Mouse (Mus musculus): ENCODE results near the gene Socs2. TPM values are rescaled to one million over a fixed set of nuclear protein-coding genes. Genes with fewer than 3 reads are reported as not detected.

Socs2 gene
- total and polyA plus RNA-seq, 2 experiments from 2014 or later: 72.1 to 107 TPM

GRCm38 (mm10) chr10:95385801-95386203 lies 31.2 kb downstream of the Socs2 start:
- Histone ChIP-seq H3K27me3 (ENCODE audit: insufficient read depth, low read length) (no peaks in the 10 kb centered on the region), H3K4me1 (ENCODE audit: insufficient read depth, low read length) (no peaks in the 10 kb centered on the region), H3K9ac (replicated peaks; ENCODE audit: low read length, poor library complexity, severe bottlenecking) (no peak overlapping the region), H3K27ac (ENCODE audit: low read depth, low read length) (no peak overlapping the region), H3K4me3 (ENCODE audit: low read depth, low read length) (no peak overlapping the region), H3K4me2 (ENCODE audit: low read depth, low read length, poor library complexity, severe bottlenecking) (no peak overlapping the region), H3K9me3 (ENCODE audit: low read length) (no peaks in the 10 kb centered on the region), H3K36me3 (ENCODE audit: insufficient read depth, low read length) (no peaks in the 10 kb centered on the region)
- 89% methylated on average over 4 of the region's 4 CpGs for WGBS
- TF ChIP-seq CTCF (IDR thresholded peaks at IDR 0.05): no peak
- DNase-seq (ENCODE audit: low spot score) (no peak), ATAC-seq (ENCODE audit: low FRiP score) (no peak)

- H3K36me3 ChIP-seq (ENCODE audit: insufficient read depth, low read length): no peaks in the 10 kb centered on the region
- no peak overlapping the region for H3K4me2 ChIP-seq (ENCODE audit: low read depth, low read length, poor library complexity, severe bottlenecking)
- no peak for DNase-seq (ENCODE audit: low spot score)
- ATAC-seq (ENCODE audit: low FRiP score): no peak
- H3K9ac ChIP-seq (replicated peaks; ENCODE audit: low read length, poor library complexity, severe bottlenecking): no peak overlapping the region
- H3K27me3 ChIP-seq (ENCODE audit: insufficient read depth, low read length): no peaks in the 10 kb centered on the region
- no peak overlapping the region for H3K4me3 ChIP-seq (ENCODE audit: low read depth, low read length)
- no peaks in the 10 kb centered on the region for H3K9me3 ChIP-seq (ENCODE audit: low read length)
- no peaks in the 10 kb centered on the region for H3K4me1 ChIP-seq (ENCODE audit: insufficient read depth, low read length)
- TF ChIP-seq CTCF (IDR thresholded peaks at IDR 0.05): no peak
- WGBS: 89% methylated on average over 1 of the region's 1 CpGs
- no peak overlapping the region for H3K27ac ChIP-seq (ENCODE audit: low read depth, low read length)
These were observed 31.9 kb downstream of the Socs2 start for GRCm38 (mm10) chr10:95385081-95385480.

GRCm38 (mm10) chr10:95384446-95384845 lies 32.5 kb downstream of the Socs2 start:
- H3K9ac ChIP-seq (replicated peaks; ENCODE audit: low read length, poor library complexity, severe bottlenecking): no peak overlapping the region
- H3K27ac ChIP-seq (ENCODE audit: low read depth, low read length): no peak overlapping the region
- H3K4me2 ChIP-seq (ENCODE audit: low read depth, low read length, poor library complexity, severe bottlenecking): no peak overlapping the region
- TF ChIP-seq CTCF (IDR thresholded peaks at IDR 0.05): no peak
- DNase-seq (ENCODE audit: low spot score) (no peak), ATAC-seq (ENCODE audit: low FRiP score) (no peak)
- H3K27me3 ChIP-seq (ENCODE audit: insufficient read depth, low read length): no peaks in the 10 kb centered on the region
- WGBS: 85% methylated on average over 8 of the region's 8 CpGs
- H3K9me3 ChIP-seq (ENCODE audit: low read length): no peaks in the 10 kb centered on the region
- H3K36me3 ChIP-seq (ENCODE audit: insufficient read depth, low read length): no peaks in the 10 kb centered on the region
- no peak overlapping the region for H3K4me3 ChIP-seq (ENCODE audit: low read depth, low read length)
- no peaks in the 10 kb centered on the region for H3K4me1 ChIP-seq (ENCODE audit: insufficient read depth, low read length)

- Histone ChIP-seq H3K27me3 (ENCODE audit: insufficient read depth, low read length) (no peaks in the 10 kb centered on the region), H3K4me2 (ENCODE audit: low read depth, low read length, poor library complexity, severe bottlenecking) (no peak overlapping the region), H3K4me1 (ENCODE audit: insufficient read depth, low read length) (no peaks in the 10 kb centered on the region), H3K36me3 (ENCODE audit: insufficient read depth, low read length) (no peaks in the 10 kb centered on the region), H3K9ac (replicated peaks; ENCODE audit: low read length, poor library complexity, severe bottlenecking) (no peak overlapping the region), H3K27ac (ENCODE audit: low read depth, low read length) (no peak overlapping the region), H3K9me3 (ENCODE audit: low read length) (no peaks in the 10 kb centered on the region), H3K4me3 (ENCODE audit: low read depth, low read length) (no peak overlapping the region)
- DNase-seq (ENCODE audit: low spot score) (no peak), ATAC-seq (ENCODE audit: low FRiP score) (no peak)
- TF ChIP-seq CTCF (IDR thresholded peaks at IDR 0.05): no peak
- 89% methylated on average over 6 of the region's 6 CpGs for WGBS
These were observed 43.6 kb downstream of the Socs2 start for GRCm38 (mm10) chr10:95373340-95373739.

- H3K4me1 ChIP-seq (ENCODE audit: insufficient read depth, low read length): no peaks in the 10 kb centered on the region
- no peak for TF ChIP-seq CTCF (IDR thresholded peaks at IDR 0.05)
- H3K27me3 ChIP-seq (ENCODE audit: insufficient read depth, low read length): no peaks in the 10 kb centered on the region
- no peak overlapping the region for H3K4me3 ChIP-seq (ENCODE audit: low read depth, low read length)
- DNase-seq (ENCODE audit: low spot score) (no peak), ATAC-seq (ENCODE audit: low FRiP score) (no peak)
- WGBS: 85% methylated on average over 3 of the region's 3 CpGs
- no peak overlapping the region for H3K9ac ChIP-seq (replicated peaks; ENCODE audit: low read length, poor library complexity, severe bottlenecking)
- H3K9me3 ChIP-seq (ENCODE audit: low read length): no peaks in the 10 kb centered on the region
- H3K27ac ChIP-seq (ENCODE audit: low read depth, low read length): no peak overlapping the region
- no peaks in the 10 kb centered on the region for H3K36me3 ChIP-seq (ENCODE audit: insufficient read depth, low read length)
- no peak overlapping the region for H3K4me2 ChIP-seq (ENCODE audit: low read depth, low read length, poor library complexity, severe bottlenecking)
These were observed 45.0 kb downstream of the Socs2 start for GRCm38 (mm10) chr10:95371942-95372341.

GRCm38 (mm10) chr10:95369190-95369589 lies 47.8 kb downstream of the Socs2 start:
- Histone ChIP-seq H3K9ac (replicated peaks; ENCODE audit: low read length, poor library complexity, severe bottlenecking) (no peak overlapping the region), H3K4me1 (ENCODE audit: insufficient read depth, low read length) (no peaks in the 10 kb centered on the region), H3K4me2 (ENCODE audit: low read depth, low read length, poor library complexity, severe bottlenecking) (no peak overlapping the region), H3K4me3 (ENCODE audit: low read depth, low read length) (no peak overlapping the region), H3K9me3 (ENCODE audit: low read length) (no peaks in the 10 kb centered on the region), H3K27me3 (ENCODE audit: insufficient read depth, low read length) (no peaks in the 10 kb centered on the region), H3K36me3 (ENCODE audit: insufficient read depth, low read length) (no peaks in the 10 kb centered on the region), H3K27ac (ENCODE audit: low read depth, low read length) (no peak overlapping the region)
- TF ChIP-seq CTCF (IDR thresholded peaks at IDR 0.05): no peak
- no peak for DNase-seq (ENCODE audit: low spot score)
- no peak for ATAC-seq (ENCODE audit: low FRiP score)

Data from midbrain, postnatal 0 days (tissue).